Mouse (Mus musculus) kidney, postnatal 10 days (tissue): ENCODE results near the gene Bfsp2.

Source experiments
- DNase-seq: peaks from one replicate; pipeline ENCODE4 v3.0.0; 2021; ENCODE audit warnings: mixed read lengths

The Bfsp2 gene

GRCm38 (mm10) chr9:103379199-103379598, 101.0 kb downstream of the Bfsp2 start:
- no peak for DNase-seq

GRCm38 (mm10) chr9:103378686-103379085, 101.5 kb downstream of the Bfsp2 start:
- DNase-seq, result no peak

- no peak for DNase-seq
These were observed 103.6 kb downstream of the Bfsp2 start for GRCm38 (mm10) chr9:103376346-103377320.
